Mouse (Mus musculus): ENCODE measurements at regions not wholly inside any gene's neighbourhood (a gene's known extent, or its start where the extent isn't known, plus 50 kb on each side); places are given as distances from the start of the nearest gene placed in this dataset.
A peak's percentile ranks its signal among the peaks of the same experiment; 100 is the strongest.

DNA sequence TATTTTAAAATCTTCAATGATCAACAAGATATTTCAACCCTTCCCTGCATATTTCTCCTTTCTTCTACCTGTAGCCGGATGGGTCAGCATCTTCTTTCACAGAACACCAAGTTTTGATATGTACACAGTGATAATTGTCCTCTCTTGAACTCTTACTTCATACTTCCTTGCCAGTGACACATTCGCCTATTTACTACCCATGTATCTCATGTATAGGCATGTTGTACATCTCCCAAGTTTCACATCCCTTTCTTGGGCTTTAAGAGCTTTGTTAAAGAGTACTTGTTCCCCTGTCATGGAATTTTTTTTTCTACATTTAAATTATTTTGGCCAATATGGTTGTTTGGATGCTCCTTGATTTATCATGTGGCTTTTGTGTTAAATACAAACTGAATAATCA, 3602.1 kb upstream of the Gm7489 start:
- H3K27me3 ChIP-seq (ENCODE audit: control insufficient read depth, insufficient read depth, low read length), result no peaks in the 10 kb centered on the region
- H3K27ac ChIP-seq (replicated peaks; ENCODE audit: insufficient read depth, low read depth, low read length), result no peak overlapping the region
- TF ChIP-seq CTCF (IDR thresholded peaks at IDR 0.05; ENCODE audit: low read depth, low read length) (no peak), POLR2A (IDR thresholded peaks at IDR 0.05; ENCODE audit: extremely low read depth, insufficient read depth, low read length) (no peak)
- no peak overlapping the region for H3K9ac ChIP-seq (ENCODE audit: low read depth, low read length)
- no peak overlapping the region for H3K4me3 ChIP-seq (ENCODE audit: insufficient read depth, low read depth, low read length)
- DNase-seq (ENCODE audit: extremely low read depth, low read depth, low spot score), result no peak
- H3K79me2 ChIP-seq (ENCODE audit: control insufficient read depth, insufficient read depth, low read length), result no peaks in the 10 kb centered on the region
- WGBS, result 84% methylated on average over 2 of the region's 2 CpGs
- H3K4me1 ChIP-seq (ENCODE audit: control insufficient read depth, insufficient read depth, low read length), result peaks cover 4% of the 10 kb centered on the region; the same call in 1 of the 2 replicates
- H3K36me3 ChIP-seq (ENCODE audit: control insufficient read depth, insufficient read depth, low read length), result no peaks in the 10 kb centered on the region

DNA sequence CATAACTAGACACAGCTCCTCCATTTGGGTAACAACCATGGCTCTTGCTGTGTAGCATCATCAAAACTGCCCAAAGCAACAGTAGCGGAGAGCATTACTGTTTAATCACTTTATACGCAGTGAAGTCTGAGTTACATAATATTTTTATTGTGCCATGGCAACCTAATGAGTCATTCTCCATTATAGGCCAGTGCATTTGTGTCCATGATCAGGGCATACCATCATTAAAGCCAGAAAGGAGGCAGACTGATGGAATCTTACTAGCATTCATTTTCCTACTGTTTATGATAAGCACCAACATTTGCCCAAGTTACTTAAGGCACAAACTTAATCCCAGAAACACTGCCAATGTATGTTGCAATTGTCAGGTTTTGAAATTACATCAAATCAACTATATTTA, 3601.2 kb upstream of the Gm7489 start:
- no peak overlapping the region for H3K27ac ChIP-seq (replicated peaks; ENCODE audit: insufficient read depth, low read depth, low read length)
- 91% methylated on average over 2 of the region's 2 CpGs for WGBS
- no peaks in the 10 kb centered on the region for H3K79me2 ChIP-seq (ENCODE audit: control insufficient read depth, insufficient read depth, low read length)
- H3K9ac ChIP-seq (ENCODE audit: low read depth, low read length), result no peak overlapping the region
- H3K27me3 ChIP-seq (ENCODE audit: control insufficient read depth, insufficient read depth, low read length), result no peaks in the 10 kb centered on the region
- TF ChIP-seq POLR2A (IDR thresholded peaks at IDR 0.05; ENCODE audit: extremely low read depth, insufficient read depth, low read length), result no peak
- TF ChIP-seq CTCF (IDR thresholded peaks at IDR 0.05; ENCODE audit: low read depth, low read length), result no peak
- no peak overlapping the region for H3K4me3 ChIP-seq (ENCODE audit: insufficient read depth, low read depth, low read length)
- H3K36me3 ChIP-seq (ENCODE audit: control insufficient read depth, insufficient read depth, low read length), result no peaks in the 10 kb centered on the region
- H3K4me1 ChIP-seq (ENCODE audit: control insufficient read depth, insufficient read depth, low read length), result peaks cover 4% of the 10 kb centered on the region; the same call in 1 of the 2 replicates
- peak; percentile 50 for DNase-seq (ENCODE audit: extremely low read depth, low read depth, low spot score)

DNA sequence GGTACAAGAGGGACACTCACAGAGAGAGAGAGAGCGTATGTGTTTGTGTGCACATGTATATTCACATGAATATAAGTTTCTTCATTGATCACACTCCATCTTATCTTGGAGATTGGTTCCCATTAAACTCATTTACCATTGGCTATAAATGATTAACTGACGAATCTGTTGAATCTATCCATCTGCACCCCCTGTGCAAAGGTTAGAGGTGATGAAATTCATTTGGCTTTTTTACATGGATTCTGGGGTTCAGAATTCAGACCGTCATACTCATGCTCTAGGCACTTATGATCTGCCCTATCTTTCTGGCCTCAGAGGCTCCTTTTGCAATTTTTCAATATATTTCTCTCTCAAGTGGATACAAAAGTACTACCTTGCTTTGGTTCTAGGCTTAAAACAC, 3582.9 kb upstream of the Gm7489 start:
- H3K27ac ChIP-seq (replicated peaks; ENCODE audit: insufficient read depth, low read depth, low read length), result no peak overlapping the region
- no peak overlapping the region for H3K9ac ChIP-seq (ENCODE audit: low read depth, low read length)
- TF ChIP-seq POLR2A (IDR thresholded peaks at IDR 0.05; ENCODE audit: extremely low read depth, insufficient read depth, low read length) (no peak), CTCF (IDR thresholded peaks at IDR 0.05; ENCODE audit: low read depth, low read length) (no peak)
- H3K36me3 ChIP-seq (ENCODE audit: control insufficient read depth, insufficient read depth, low read length), result no peaks in the 10 kb centered on the region
- peaks cover 10% of the 10 kb centered on the region for H3K4me1 ChIP-seq (ENCODE audit: control insufficient read depth, insufficient read depth, low read length)
- H3K27me3 ChIP-seq (ENCODE audit: control insufficient read depth, insufficient read depth, low read length), result no peaks in the 10 kb centered on the region
- no peak overlapping the region for H3K4me3 ChIP-seq (ENCODE audit: insufficient read depth, low read depth, low read length)
- no peaks in the 10 kb centered on the region for H3K79me2 ChIP-seq (ENCODE audit: control insufficient read depth, insufficient read depth, low read length)
- 26% methylated on average over 3 of the region's 3 CpGs for WGBS
- DNase-seq (ENCODE audit: extremely low read depth, low read depth, low spot score), result peak; percentile 96

DNA sequence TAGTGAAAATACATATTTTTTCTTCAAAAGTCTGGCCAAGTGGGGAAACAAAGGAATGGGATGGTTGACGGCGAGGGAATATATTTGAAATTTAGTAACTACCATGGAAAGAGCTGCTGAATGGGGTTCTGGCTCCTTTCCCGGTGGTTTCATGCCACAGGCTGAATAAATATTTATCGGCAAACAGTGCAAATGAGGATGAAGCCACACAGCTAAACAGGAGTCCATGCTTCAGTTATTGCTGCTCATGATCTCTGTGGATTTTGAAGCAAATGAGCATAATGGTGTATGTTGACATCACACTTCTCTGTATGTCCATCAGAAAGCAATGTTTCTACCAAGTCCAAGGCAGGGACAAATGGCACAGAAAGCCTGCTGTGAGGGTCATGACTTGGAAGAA, 3580.6 kb upstream of the Gm7489 start:
- Histone ChIP-seq H3K4me3 (ENCODE audit: insufficient read depth, low read depth, low read length) (no peak overlapping the region), H3K4me1 (ENCODE audit: control insufficient read depth, insufficient read depth, low read length) (peaks cover 10% of the 10 kb centered on the region), H3K79me2 (ENCODE audit: control insufficient read depth, insufficient read depth, low read length) (no peaks in the 10 kb centered on the region), H3K36me3 (ENCODE audit: control insufficient read depth, insufficient read depth, low read length) (no peaks in the 10 kb centered on the region), H3K27me3 (ENCODE audit: control insufficient read depth, insufficient read depth, low read length) (no peaks in the 10 kb centered on the region), H3K9ac (ENCODE audit: low read depth, low read length) (no peak overlapping the region), H3K27ac (replicated peaks; ENCODE audit: insufficient read depth, low read depth, low read length) (peak overlapping the region; percentile 73)
- TF ChIP-seq CTCF (IDR thresholded peaks at IDR 0.05; ENCODE audit: low read depth, low read length), result no peak
- no peak for TF ChIP-seq POLR2A (IDR thresholded peaks at IDR 0.05; ENCODE audit: extremely low read depth, insufficient read depth, low read length)
- peak; percentile 93 for DNase-seq (ENCODE audit: extremely low read depth, low read depth, low spot score)
- WGBS, result 24% methylated on average over 4 of the region's 4 CpGs

DNA sequence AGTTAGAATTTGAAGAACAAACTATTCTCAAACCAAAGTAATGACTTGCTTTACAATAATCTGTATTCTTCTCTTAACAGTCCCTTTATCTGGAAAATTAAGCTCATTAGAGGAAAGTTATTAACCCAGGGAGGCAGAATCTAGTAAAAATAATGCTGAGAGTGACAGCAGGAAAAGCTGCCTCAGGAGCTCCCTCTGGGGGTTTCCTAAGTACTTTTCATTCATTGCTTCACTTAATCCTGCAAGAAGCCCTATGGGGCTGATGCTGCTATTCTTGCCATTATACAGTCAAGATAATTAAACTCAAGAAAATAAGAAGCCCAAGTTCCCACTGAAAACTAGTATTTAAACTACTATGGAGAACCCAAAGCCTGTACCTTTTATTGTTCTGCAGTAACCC, 3563.9 kb upstream of the Gm7489 start:
- TF ChIP-seq POLR2A (IDR thresholded peaks at IDR 0.05; ENCODE audit: extremely low read depth, insufficient read depth, low read length) (no peak), CTCF (IDR thresholded peaks at IDR 0.05; ENCODE audit: low read depth, low read length) (peak; percentile 27; the same call in 1 of the 2 replicates)
- Histone ChIP-seq H3K27me3 (ENCODE audit: control insufficient read depth, insufficient read depth, low read length) (no peaks in the 10 kb centered on the region), H3K36me3 (ENCODE audit: control insufficient read depth, insufficient read depth, low read length) (no peaks in the 10 kb centered on the region), H3K4me3 (ENCODE audit: insufficient read depth, low read depth, low read length) (no peak overlapping the region), H3K4me1 (ENCODE audit: control insufficient read depth, insufficient read depth, low read length) (no peaks in the 10 kb centered on the region), H3K79me2 (ENCODE audit: control insufficient read depth, insufficient read depth, low read length) (no peaks in the 10 kb centered on the region), H3K27ac (replicated peaks; ENCODE audit: insufficient read depth, low read depth, low read length) (no peak overlapping the region), H3K9ac (ENCODE audit: low read depth, low read length) (no peak overlapping the region)
- peak; percentile 50 for DNase-seq (ENCODE audit: extremely low read depth, low read depth, low spot score)

DNA sequence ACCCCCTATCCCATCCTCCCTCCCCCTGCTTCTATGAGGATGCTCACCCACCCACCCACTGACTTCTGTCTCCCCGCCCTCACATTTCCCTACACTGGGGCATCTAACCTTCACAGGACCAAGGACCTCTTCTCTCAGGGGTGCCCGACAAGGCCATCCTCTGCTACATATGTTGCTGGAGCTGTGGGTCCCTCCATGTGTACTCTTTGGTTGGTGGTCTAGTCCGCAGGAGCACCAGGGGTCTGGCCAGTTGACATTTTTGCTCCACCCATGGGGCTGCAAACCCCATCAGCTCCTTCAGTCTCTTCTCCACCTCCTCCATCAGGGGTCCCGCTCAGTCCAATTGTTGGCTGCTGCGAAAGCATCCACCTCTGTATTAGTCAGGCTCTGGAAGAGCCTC, 3539.2 kb upstream of the Gm7489 start:
- DNase-seq (ENCODE audit: extremely low read depth, low read depth, low spot score), result no peak
- no peaks in the 10 kb centered on the region for H3K79me2 ChIP-seq (ENCODE audit: control insufficient read depth, insufficient read depth, low read length)
- no peak overlapping the region for H3K4me3 ChIP-seq (ENCODE audit: insufficient read depth, low read depth, low read length)
- H3K4me1 ChIP-seq (ENCODE audit: control insufficient read depth, insufficient read depth, low read length), result no peaks in the 10 kb centered on the region
- H3K36me3 ChIP-seq (ENCODE audit: control insufficient read depth, insufficient read depth, low read length), result no peaks in the 10 kb centered on the region
- H3K9ac ChIP-seq (ENCODE audit: low read depth, low read length), result no peak overlapping the region
- H3K27ac ChIP-seq (replicated peaks; ENCODE audit: insufficient read depth, low read depth, low read length), result no peak overlapping the region
- no peaks in the 10 kb centered on the region for H3K27me3 ChIP-seq (ENCODE audit: control insufficient read depth, insufficient read depth, low read length)
- no peak for TF ChIP-seq POLR2A (IDR thresholded peaks at IDR 0.05; ENCODE audit: extremely low read depth, insufficient read depth, low read length)
- TF ChIP-seq CTCF (IDR thresholded peaks at IDR 0.05; ENCODE audit: low read depth, low read length), result no peak
- 97% methylated on average over 5 of the region's 5 CpGs for WGBS
